Mouse (Mus musculus): ENCODE results near the gene Neurl1a. TPM values are rescaled to one million over a fixed set of nuclear protein-coding genes. Genes with fewer than 3 reads are reported as not detected.

Neurl1a gene
- total RNA-seq, 2 experiments from 2014 or later = not detected

- ATAC-seq (replicated peaks; ENCODE audit: poor library complexity, severe bottlenecking) = no peak
Measured at GRCm38 (mm10) chr19:47279788-47280532, 101.3 kb downstream of the Neurl1a start.

GRCm38 (mm10) chr19:47280894-47281293, 102.3 kb downstream of the Neurl1a start:
- no peak for ATAC-seq (replicated peaks; ENCODE audit: poor library complexity, severe bottlenecking)

DNA sequence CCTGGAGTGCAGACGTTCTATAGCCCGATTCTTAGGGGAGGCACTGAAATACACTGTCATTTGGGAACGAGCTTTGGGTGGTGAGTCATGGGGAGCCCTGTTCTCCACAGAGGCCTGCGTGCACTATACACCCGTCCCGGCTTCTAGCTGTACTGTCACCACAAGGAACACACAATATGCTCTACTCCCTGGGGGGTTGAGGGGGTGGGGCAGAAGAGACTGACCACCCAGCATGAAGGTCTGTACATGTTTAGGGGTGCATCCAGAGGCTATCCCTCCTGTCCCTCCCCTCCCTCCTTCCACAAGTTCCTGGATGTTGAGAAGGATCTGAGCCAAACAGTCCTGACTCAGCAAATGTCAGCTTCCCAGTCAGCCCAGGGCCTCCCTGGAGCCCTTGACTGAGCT, 103.4 kb downstream of the Neurl1a start:
- ATAC-seq (replicated peaks; ENCODE audit: poor library complexity, severe bottlenecking) = no peak

- ATAC-seq (replicated peaks; ENCODE audit: poor library complexity, severe bottlenecking) = no peak
Measured at GRCm38 (mm10) chr19:47282688-47283215, 104.1 kb downstream of the Neurl1a start.

DNA sequence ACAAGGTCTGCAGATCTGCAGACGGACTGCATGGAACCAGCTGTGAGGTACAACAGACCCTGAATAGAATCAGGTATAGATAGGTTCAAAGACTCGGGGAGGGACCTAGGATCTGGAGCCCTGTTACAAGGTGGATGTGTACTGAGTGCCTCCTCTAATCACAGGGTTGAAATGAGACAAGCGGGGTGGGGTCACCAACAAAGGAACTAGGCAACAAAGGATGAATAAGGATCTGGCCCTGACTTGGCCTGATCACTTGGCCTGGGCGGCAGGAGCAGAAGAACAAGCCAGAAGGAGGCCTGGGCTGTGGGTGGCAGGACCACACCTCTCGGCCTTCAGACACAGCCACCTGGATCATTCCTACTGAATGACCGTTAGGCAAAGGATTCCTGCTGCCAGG, 107.0 kb downstream of the Neurl1a start:
- ATAC-seq (replicated peaks; ENCODE audit: poor library complexity, severe bottlenecking) = no peak

- no peak for ATAC-seq (replicated peaks; ENCODE audit: poor library complexity, severe bottlenecking)
Measured at GRCm38 (mm10) chr19:47286886-47287450, 108.3 kb downstream of the Neurl1a start.

DNA sequence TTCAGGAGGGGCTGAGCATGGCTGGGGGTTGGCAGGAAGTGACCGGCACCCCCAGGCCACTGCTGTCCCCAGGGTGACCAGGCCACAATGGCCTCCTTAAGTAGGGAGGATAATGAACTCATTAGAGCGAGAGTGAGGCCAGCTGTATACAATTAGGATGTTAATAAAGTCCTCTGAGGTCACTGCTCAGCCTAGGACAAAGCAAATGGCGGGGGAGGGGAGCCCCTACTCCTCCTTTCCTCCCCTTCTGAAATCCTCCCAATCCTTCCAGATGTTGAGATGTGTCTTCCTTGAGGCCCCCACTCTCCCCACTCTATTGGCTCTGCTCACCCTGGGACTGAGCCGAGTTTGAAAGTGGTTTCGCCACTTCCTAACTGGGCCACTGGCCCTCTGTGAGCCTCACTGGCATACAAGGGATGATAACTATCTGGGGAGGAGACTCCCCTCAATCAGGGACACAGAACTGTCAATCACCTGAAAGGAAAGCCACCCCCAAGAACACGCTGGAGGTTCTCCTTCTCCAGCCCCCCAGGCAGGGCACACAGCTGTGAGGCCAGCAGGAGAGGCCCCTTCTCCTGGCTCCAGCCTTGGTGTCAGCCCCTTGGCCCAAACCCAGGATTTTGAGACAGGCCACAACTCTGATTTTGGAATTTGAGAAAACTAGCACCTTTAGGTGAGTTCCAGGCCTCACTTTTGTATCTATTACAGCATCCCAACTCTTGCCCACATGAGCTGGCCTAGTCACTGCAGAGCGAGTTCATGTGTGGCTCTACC, 112.9 kb downstream of the Neurl1a start:
- no peak for ATAC-seq (replicated peaks; ENCODE audit: poor library complexity, severe bottlenecking)

GRCm38 (mm10) chr19:47292451-47292951, 113.9 kb downstream of the Neurl1a start:
- no peak for ATAC-seq (replicated peaks; ENCODE audit: poor library complexity, severe bottlenecking)

- no peak for ATAC-seq (replicated peaks; ENCODE audit: poor library complexity, severe bottlenecking)
Measured at GRCm38 (mm10) chr19:47298100-47298499, 119.5 kb downstream of the Neurl1a start.

DNA sequence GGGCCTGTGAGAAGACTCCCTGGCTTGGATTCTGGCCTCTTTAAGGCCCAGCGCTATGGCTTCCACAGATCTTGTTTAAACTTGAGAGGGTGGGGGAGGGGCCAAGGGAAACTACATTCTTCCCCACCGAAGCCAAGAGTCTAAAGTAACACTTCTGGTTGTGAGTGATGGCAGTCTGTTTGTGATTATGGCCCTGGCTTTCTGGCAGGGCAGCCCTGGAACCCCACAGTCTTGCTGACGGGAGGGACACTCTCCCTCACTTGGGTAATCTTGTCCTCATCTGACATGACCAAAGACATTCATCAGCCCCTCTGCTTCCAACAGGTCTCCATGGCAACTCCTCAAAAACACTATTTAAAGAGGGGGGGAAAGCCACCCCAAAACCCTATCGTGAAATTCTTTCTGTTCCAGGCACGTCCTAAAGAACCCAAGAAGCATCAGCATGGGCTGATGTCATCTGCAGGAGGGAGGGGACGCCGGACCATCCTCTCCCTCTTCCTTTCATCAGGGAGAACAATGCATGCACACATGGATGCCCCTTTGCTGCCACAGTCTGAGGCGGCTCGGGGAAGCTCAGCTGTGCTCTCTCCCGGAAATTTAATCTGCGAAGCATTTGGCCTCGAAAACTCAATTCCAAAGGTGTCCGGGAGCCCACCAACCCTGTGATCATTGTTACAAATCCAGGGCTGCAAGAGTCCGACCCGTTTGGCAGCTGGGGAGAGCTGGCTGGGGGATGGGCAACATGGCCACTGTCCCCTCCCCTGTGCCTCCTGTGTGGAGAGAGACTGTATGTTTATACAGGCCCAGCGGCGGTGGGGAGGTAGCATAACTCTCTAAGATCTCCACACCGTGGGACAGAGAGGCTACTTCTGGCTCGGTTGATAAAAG, 122.9 kb downstream of the Neurl1a start:
- ATAC-seq (replicated peaks; ENCODE audit: poor library complexity, severe bottlenecking) = no peak

DNA sequence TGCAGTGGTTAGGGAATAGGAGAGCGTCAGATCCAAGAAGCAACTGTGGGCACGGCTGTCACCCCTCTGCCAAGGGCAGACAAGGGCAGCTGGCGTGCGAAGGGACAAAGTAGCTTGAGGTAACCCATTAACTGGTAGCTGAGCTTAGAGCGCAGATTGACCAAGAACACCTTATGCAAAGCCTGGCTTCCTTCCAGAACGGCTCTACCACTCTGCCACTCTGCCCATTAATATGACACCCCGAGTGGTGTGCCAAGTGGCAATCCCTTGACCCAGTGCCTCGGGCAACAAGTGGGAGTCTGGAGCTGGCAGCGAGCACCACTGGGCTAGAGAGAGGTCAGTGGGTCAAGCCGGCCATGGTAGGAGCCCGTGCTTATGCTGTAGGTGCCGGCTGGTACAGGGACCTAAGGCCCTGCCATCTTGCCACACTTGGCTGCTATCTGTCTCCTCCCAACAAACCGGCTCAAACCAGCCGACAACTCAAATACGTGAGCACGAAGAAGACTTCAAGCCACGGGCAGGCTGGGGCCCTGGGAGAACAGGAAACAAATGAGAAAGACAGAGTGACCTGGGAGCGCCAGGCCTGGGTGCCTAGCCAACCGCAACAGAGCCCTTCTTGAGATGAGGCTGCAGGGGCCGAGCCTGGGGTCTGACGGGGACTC, 123.7 kb downstream of the Neurl1a start:
- no peak for ATAC-seq (replicated peaks; ENCODE audit: poor library complexity, severe bottlenecking)

DNA sequence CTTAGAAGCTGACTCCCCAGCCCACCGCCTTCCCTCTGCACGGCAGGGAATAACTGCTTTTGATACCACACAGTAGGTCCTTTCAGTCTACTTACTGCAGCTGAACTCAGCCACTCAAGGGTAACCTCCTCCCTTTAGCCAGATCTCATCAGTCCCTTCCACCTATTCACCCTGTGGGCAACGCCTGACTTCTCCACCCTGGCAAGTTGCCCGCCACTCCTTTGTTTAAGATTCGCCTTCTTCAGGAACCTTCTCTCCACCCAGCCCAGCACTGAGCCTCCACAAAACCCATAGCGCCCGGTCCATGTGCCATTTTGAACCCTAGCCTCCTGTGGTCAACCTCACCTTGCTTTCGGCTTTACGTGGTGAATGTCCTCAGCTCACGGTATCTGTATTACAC, 124.5 kb downstream of the Neurl1a start:
- no peak for ATAC-seq (replicated peaks; ENCODE audit: poor library complexity, severe bottlenecking)

DNA sequence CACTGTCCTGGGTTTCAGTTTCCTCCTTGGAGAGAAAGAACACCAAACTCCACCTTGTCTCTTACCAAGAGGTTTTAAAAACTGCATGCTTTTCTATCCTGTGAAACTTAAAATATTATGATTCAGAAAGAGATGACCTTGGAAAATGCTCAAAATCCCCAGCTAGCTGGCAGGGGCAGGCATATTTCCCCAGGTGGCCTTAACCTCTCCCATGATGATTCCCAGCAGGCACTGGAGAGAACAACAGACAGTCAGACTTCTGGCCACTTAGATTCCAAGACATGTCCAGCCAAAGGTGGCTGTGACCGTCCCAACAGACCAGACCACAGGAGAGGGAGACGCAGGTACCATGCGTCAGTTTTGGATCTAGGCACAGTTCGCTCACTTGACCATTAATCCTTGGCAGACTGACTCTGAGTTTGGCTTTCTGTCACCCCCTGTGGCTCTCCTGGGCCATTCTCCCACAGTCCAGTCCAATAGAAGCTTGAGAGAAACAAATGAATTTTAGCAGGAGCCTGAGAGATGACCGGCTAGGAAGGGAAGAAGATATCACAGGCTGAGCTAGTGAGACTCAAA, 125.6 kb downstream of the Neurl1a start:
- no peak for ATAC-seq (replicated peaks; ENCODE audit: poor library complexity, severe bottlenecking)

DNA sequence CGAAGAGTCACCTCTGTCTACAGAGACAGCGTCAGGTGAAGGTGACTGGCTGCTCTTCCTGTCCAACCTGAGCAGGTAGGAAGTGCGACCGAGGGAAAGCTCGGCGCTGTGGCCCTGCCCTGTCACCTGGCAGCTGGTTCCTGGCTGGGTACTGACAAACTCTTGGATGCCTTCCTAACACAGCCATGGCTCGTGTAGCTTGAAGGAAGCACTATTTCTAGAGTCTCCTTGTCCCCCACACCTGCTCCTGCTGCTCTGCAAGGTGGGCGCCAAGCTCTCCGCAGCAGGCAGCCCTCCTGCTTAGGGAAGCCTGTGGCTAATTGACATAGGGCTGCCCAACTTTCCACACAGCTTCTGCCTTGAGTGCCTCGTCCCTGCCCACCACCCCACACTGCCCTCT, 126.8 kb downstream of the Neurl1a start:
- no peak for ATAC-seq (replicated peaks; ENCODE audit: poor library complexity, severe bottlenecking)

GRCm38 (mm10) chr19:47306128-47306916, 127.7 kb downstream of the Neurl1a start:
- no peak for ATAC-seq (replicated peaks; ENCODE audit: poor library complexity, severe bottlenecking)

DNA sequence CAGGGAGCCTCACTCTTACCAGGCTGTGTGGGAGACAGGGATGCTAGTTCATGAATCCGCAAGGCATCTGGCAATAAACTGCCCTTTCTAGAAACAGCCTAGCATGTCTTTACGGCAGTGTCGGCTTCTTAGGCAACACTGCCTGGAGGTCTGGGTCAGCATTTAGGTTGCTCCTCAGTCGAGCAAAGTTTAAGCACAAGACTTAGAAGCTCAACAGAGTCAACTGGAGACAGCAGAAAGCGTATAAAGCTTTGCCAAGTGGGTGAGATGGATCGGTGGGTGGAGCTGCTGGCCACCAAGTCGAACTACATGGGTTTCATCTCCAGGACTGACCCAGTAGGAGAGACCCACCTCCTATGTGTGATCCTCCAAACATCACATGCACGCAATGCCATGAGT, 128.3 kb downstream of the Neurl1a start:
- ATAC-seq (replicated peaks; ENCODE audit: poor library complexity, severe bottlenecking) = no peak

All from granulocyte monocyte progenitor cell, adult 5-6 weeks (primary cell).